Mouse (Mus musculus) heart, adult 18-20 months (tissue): ENCODE data around the gene Gm13290. TPM values are rescaled to one million over a fixed set of nuclear protein-coding genes. Genes with fewer than 3 reads are reported as not detected.
"Not testable (repeated sequence)": the region's sequence is repeated elsewhere in the genome, so short reads cannot be mapped to it uniquely, and the experiment has no call there.

Experiments used
- DNase-seq, 2 experiments: peaks; one replicate each; pipeline ENCODE4 v3.0.0; 2021 to 2022; ENCODE audit warnings: mixed read lengths in 1 of 2
- total RNA-seq, 2 experiments: library from RNA; stranded (reverse); gene quantifications; 2 replicates each; pipeline ENCODE4 v1.2.3; 2021

The Gm13290 gene
- total RNA-seq, 2 experiments from 2014 or later: not detected

GRCm38 (mm10) chr4:88782335-88782734 lies 8.7 kb downstream of the Gm13290 start:
- DNase-seq: peak; percentile 7 to 47

DNA sequence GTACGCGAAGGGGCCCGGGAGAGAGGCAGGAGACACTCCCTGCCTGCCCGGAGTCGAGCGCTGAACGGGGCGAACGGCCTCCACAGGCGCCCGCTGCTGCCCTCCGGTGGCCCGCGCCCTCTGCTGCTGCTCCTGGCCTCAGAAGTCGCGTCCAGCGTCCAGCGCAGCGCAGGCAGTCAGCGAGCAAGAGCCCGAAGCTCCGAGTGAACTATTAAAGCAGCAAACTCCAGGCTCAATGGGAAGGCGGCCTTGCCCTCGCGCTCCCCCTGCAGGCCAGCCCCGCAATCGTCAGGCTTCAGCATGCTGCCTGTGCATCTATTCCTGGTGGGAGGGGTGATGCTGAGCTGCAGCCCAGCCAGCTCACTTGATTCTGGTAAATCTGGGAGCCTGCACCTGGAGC lies 11.8 kb downstream of the Gm13290 start, which contains the start of gene Gm13276:
TSS of gene Gm13276 (plus strand) at position 301 of the 400 bp plus-strand sequence.
- DNase-seq: not testable (repeated sequence)

DNA sequence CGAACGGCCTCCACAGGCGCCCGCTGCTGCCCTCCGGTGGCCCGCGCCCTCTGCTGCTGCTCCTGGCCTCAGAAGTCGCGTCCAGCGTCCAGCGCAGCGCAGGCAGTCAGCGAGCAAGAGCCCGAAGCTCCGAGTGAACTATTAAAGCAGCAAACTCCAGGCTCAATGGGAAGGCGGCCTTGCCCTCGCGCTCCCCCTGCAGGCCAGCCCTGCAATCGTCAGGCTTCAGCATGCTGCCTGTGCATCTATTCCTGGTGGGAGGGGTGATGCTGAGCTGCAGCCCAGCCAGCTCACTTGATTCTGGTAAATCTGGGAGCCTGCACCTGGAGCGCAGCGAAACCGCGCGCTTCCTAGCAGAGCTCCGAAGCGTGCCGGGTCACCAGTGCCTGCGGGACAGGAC lies 14.8 kb downstream of the Gm13290 start, which contains the start of gene Gm13277:
TSS of gene Gm13277 (plus strand) at position 231 of the 400 bp plus-strand sequence.
- peak; percentile 66 to 83 for DNase-seq

- not testable (repeated sequence) for DNase-seq
These were observed 17.6 kb downstream of the Gm13290 start, which contains the start of gene Gm13278 for GRCm38 (mm10) chr4:88791250-88791649. Gene Gm13278 (plus strand): TSS chr4:88791550.

- DNase-seq: peak; percentile 71 to 94
These were observed 20.5 kb downstream of the Gm13290 start, which contains the start of gene Gm13275 for GRCm38 (mm10) chr4:88793936-88794675. Gene Gm13275 (plus strand): TSS chr4:88794487.

- DNase-seq: not testable (repeated sequence)
These were observed 23.5 kb downstream of the Gm13290 start, which contains the start of gene Gm13279 for GRCm38 (mm10) chr4:88797097-88797496. Gene Gm13279 (plus strand): TSS chr4:88797397.

- DNase-seq: not testable (repeated sequence)
These were observed 25.7 kb downstream of the Gm13290 start, which contains the start of gene Gm13285 for GRCm38 (mm10) chr4:88799365-88799764. Gene Gm13285 (plus strand): TSS chr4:88799665.

- DNase-seq: not testable (repeated sequence)
These were observed 29.3 kb downstream of the Gm13290 start, which contains the start of gene Gm13287 for GRCm38 (mm10) chr4:88802954-88803353. Gene Gm13287 (plus strand): TSS chr4:88803254.

DNA sequence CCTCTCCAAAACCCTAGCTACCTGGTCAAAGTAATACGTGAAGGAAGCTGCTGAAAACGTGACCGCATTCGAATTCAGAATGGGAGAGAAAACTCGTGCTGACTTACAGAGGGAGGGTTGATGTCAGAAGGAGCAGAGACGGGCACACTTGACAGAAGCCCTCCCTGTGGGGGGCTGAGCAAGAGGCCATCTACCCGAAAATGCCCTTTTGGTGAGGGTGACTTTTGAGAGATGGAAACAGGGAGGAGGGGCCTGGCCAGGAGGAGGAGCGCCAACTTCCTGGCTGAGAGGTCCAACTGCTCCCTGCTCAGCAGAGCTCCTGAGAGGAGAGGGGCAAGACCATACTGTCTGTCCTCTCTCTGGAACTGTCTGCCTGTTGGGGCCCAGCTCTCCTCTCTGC lies 31.6 kb downstream of the Gm13290 start, which contains the start of gene Gm13288:
TSS of gene Gm13288 (plus strand) at position 301 of the 400 bp plus-strand sequence.
- not testable (repeated sequence) for DNase-seq

- peak; percentile 18 to 44 for DNase-seq
These were observed 32.1 kb downstream of the Gm13290 start for GRCm38 (mm10) chr4:88805761-88806160.

- DNase-seq: no peak
These were observed 42.3 kb downstream of the Gm13290 start, which contains the start of gene Ifna7 for GRCm38 (mm10) chr4:88815928-88816327. Gene Ifna7 (plus strand): TSS chr4:88816228.

- DNase-seq: no peak
These were observed 46.0 kb downstream of the Gm13290 start, which contains the start of gene Ifna11 for GRCm38 (mm10) chr4:88819659-88820058. Gene Ifna11 (plus strand): TSS chr4:88819959.

DNA sequence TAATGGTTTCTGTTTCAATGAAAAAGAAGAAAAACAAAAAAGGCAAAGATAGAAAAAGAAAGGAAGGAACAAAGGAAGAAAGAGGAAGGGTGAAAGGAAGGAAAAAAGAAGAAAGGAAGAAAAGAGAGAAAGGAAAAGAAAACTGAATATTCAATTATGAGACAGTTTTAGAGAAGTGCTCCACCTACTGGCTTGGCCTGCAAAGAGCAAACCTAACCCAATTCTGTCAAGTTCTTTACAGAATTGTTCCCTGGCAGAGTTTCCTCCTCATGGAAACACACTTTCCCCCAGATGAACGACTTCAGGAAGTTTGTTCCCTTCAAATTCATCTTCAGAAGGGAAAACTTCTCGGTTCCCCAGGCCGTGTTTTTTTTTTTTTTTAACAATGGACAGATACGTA lies 49.4 kb downstream of the Gm13290 start:
- DNase-seq: peak in 1 of 2 experiments; percentile 25

Other genes starting within 250 kb of the Gm13290 start
- gene Ifna15, start 215.6 kb upstream of the Gm13290 start, total RNA-seq: not detected
- not detected for gene Ifna14, start 202.0 kb upstream of the Gm13290 start, total RNA-seq
- gene Ifna9, start 181.4 kb upstream of the Gm13290 start, total RNA-seq: not detected
- not detected for gene Ifna12, start 170.5 kb upstream of the Gm13290 start, total RNA-seq
- not detected for gene C87499, start 139.4 kb upstream of the Gm13290 start, total RNA-seq
- not detected for gene Ifna13, start 129.4 kb upstream of the Gm13290 start, total RNA-seq
- not detected for gene Ifna16, start 96.9 kb upstream of the Gm13290 start, total RNA-seq
- not detected for gene Ifna2, start 89.9 kb upstream of the Gm13290 start, total RNA-seq
- not detected for gene Ifnab, start 82.5 kb upstream of the Gm13290 start, total RNA-seq
- gene Gm26566, start 52.0 kb upstream of the Gm13290 start, total RNA-seq: under 1 TPM in 1 of 2 experiments, not detected in 1; 0.42 TPM
- 10 to 100 TPM; 72.4 to 76.1 TPM for gene Klhl9, start 51.4 kb upstream of the Gm13290 start, total RNA-seq
- gene Gm13271, start 19.0 kb upstream of the Gm13290 start, total RNA-seq: not detected
- not detected for gene Gm13283, start 13.7 kb upstream of the Gm13290 start, total RNA-seq
- gene Gm13289, start 3.1 kb downstream of the Gm13290 start, total RNA-seq: not detected
- not detected for gene Gm13272, start 6.0 kb downstream of the Gm13290 start, total RNA-seq
- gene Ifnz, start 8.3 kb downstream of the Gm13290 start, total RNA-seq: not detected
- not detected for gene Gm13276, start 11.9 kb downstream of the Gm13290 start, total RNA-seq
- not detected for gene Gm13277, start 14.8 kb downstream of the Gm13290 start, total RNA-seq
- gene Gm13278, start 17.7 kb downstream of the Gm13290 start, total RNA-seq: not detected
- gene Gm13275, start 20.7 kb downstream of the Gm13290 start, total RNA-seq: not detected
- not detected for gene Gm13279, start 23.6 kb downstream of the Gm13290 start, total RNA-seq
- gene Gm13285, start 25.8 kb downstream of the Gm13290 start, total RNA-seq: not detected
- gene Gm13287, start 29.4 kb downstream of the Gm13290 start, total RNA-seq: not detected
- gene Gm13288, start 31.7 kb downstream of the Gm13290 start, total RNA-seq: not detected
- gene Ifna7, start 42.4 kb downstream of the Gm13290 start, total RNA-seq: not detected
- gene Ifna11, start 46.1 kb downstream of the Gm13290 start, total RNA-seq: not detected
- not detected for gene Ifna6, start 53.6 kb downstream of the Gm13290 start, total RNA-seq
- gene Ifna5, start 61.7 kb downstream of the Gm13290 start, total RNA-seq: not detected
- not detected for gene Ifna4, start 68.0 kb downstream of the Gm13290 start, total RNA-seq
- gene Ifna1, start 76.3 kb downstream of the Gm13290 start, total RNA-seq: not detected
- gene Ifne, start 106.4 kb downstream of the Gm13290 start, total RNA-seq: not detected